Mouse (Mus musculus): ENCODE data around the gene Gm37240.

DNA sequence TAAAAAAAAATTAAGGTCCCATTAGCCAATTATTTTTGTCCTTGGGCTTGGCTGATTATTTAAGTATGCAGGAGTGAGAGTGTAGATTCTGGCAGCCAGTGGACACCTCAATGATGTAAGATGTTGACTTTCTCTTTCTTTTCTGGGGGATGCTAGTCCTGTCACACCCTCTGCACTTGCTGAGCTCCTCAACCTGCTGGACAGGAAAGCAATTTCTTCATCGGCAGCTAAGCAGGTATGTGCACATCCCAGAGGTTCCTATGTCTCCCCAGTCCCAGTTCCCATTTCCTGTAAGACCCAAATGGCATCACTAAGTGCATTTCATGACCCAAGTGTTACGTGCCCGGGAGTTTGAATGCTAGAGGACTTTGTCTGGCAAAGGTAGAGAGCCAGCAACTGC, 242.5 kb downstream of the Gm37240 start:
- TF ChIP-seq POLR2A (IDR thresholded peaks at IDR 0.05; ENCODE audit: insufficient read depth, low read length): no peak
- TF ChIP-seq CTCF (IDR thresholded peaks at IDR 0.05; ENCODE audit: low read depth, low read length): no peak

Measured in ES-Bruce4 (cell line).